Mouse (Mus musculus) MEL (cell line): ENCODE measurements around the gene Mettl11b. TPM values are rescaled to one million over a fixed set of nuclear protein-coding genes. Genes with fewer than 3 reads are reported as not detected.

Experiments used
- DNase-seq: peaks from one replicate; pipeline ENCODE4 v3.0.0; 2011; ENCODE audit warnings: low read depth, low spot score
- H3K27ac ChIP-seq: 2 replicates; pipeline ENCODE4 v1.5.1; 2012; ENCODE audit warnings: low read depth, mild to moderate bottlenecking, control low read depth, low read length, moderate library complexity; ENCODE audit not compliant: control insufficient read depth
- H3K27me3 ChIP-seq, 2 experiments: fragments of 150-350 bp in 1 of 2; sonication (generic) in 1 of 2; 2 replicates each; pipeline ENCODE4 v1.6.1; 2012; ENCODE audit warnings: low read length in 2 of 2, mild to moderate bottlenecking in 2 of 2, improper control_type of control experiment in 1 of 2, moderate library complexity in 1 of 2; ENCODE audit not compliant: insufficient read depth in 2 of 2, control insufficient read depth in 1 of 2
- H3K36me3 ChIP-seq, 2 experiments: 2 replicates each; pipeline ENCODE4 v1.6.1; 2012 to 2014; ENCODE audit warnings: low read length in 2 of 2, improper control_type of control experiment in 1 of 2, inconsistent platforms in 1 of 2, mild to moderate bottlenecking in 1 of 2; ENCODE audit not compliant: insufficient read depth in 2 of 2, control insufficient read depth in 1 of 2
- H3K4me1 ChIP-seq, 2 experiments: fragments of 150-350 bp in 1 of 2; sonication (generic) in 1 of 2; 2 replicates each; pipeline ENCODE4 v1.6.1; 2012; ENCODE audit warnings: low read length in 2 of 2, improper control_type of control experiment in 1 of 2, mild to moderate bottlenecking in 1 of 2; ENCODE audit not compliant: insufficient read depth in 2 of 2, control insufficient read depth in 1 of 2
- H3K4me3 ChIP-seq, 2 experiments: fragments of 150-350 bp in 1 of 2; sonication (generic) in 1 of 2; 2 replicates each; pipeline ENCODE4 v1.5.1; 2012; ENCODE audit warnings: low read depth in 2 of 2, low read length in 2 of 2, mild to moderate bottlenecking in 2 of 2, moderate library complexity in 2 of 2, control low read depth in 1 of 2, improper control_type of control experiment in 1 of 2; ENCODE audit not compliant: control insufficient read depth in 1 of 2, insufficient read depth in 1 of 2
- H3K79me2 ChIP-seq: 2 replicates; pipeline ENCODE4 v1.6.1; 2012; ENCODE audit warnings: mild to moderate bottlenecking, low read length, moderate library complexity; ENCODE audit not compliant: control insufficient read depth, poor library complexity, insufficient read depth
- H3K9ac ChIP-seq: 2 replicates; pipeline ENCODE4 v1.6.1; 2012; ENCODE audit warnings: low read depth, mild to moderate bottlenecking, control low read depth, low read length, moderate library complexity; ENCODE audit not compliant: control insufficient read depth, poor library complexity, severe bottlenecking
- H3K9me3 ChIP-seq: fragments of 150-350 bp; sonication (generic); replicated peaks from 2 replicates; pipeline ENCODE4 v1.6.1; 2012; ENCODE audit warnings: mild to moderate bottlenecking, low read length, improper control_type of control experiment, moderate library complexity; ENCODE audit not compliant: insufficient read depth
- BHLHE40 ChIP-seq: IDR thresholded peaks from 2 replicates; pipeline ENCODE4 v1.6.1; 2012; ENCODE audit warnings: low read depth, mild to moderate bottlenecking, inconsistent platforms, low read length, improper control_type of control experiment, borderline replicate concordance
- CHD2 ChIP-seq: IDR thresholded peaks from 2 replicates; pipeline ENCODE4 v1.6.1; 2011; ENCODE audit warnings: low read length, improper control_type of control experiment
- CTCF ChIP-seq, 3 experiments: IDR thresholded peaks in 2 of 3; conservative IDR thresholded peaks in 1 of 3; 2 replicates each; pipeline ENCODE4 v1.5.1; 2011 to 2012; ENCODE audit warnings: low read length in 3 of 3, low read depth in 2 of 3, mild to moderate bottlenecking in 2 of 3, improper control_type of control experiment in 1 of 3, inconsistent platforms in 1 of 3, mixed read lengths in 1 of 3, moderate library complexity in 1 of 3; ENCODE audit not compliant: control insufficient read depth in 1 of 3, insufficient read depth in 1 of 3, poor library complexity in 1 of 3, severe bottlenecking in 1 of 3
- ELF1 ChIP-seq: IDR thresholded peaks from 2 replicates; pipeline ENCODE4 v1.6.1; 2014; ENCODE audit warnings: low read depth, mild to moderate bottlenecking, inconsistent platforms, low read length, improper control_type of control experiment, moderate library complexity
- EP300 ChIP-seq, 2 experiments: IDR thresholded peaks; 2 replicates each; pipeline ENCODE4 v1.6.1; 2011; ENCODE audit warnings: improper control_type of control experiment in 2 of 2, low read length in 2 of 2, low read depth in 1 of 2, mild to moderate bottlenecking in 1 of 2
- ETS1 ChIP-seq: IDR thresholded peaks from 2 replicates; pipeline ENCODE4 v1.6.1; 2012; ENCODE audit warnings: low read depth, mild to moderate bottlenecking, inconsistent platforms, low read length, improper control_type of control experiment, moderate library complexity
- HCFC1 ChIP-seq: IDR thresholded peaks from 2 replicates; pipeline ENCODE4 v1.6.1; 2012; ENCODE audit warnings: low read depth, mild to moderate bottlenecking, inconsistent platforms, low read length, improper control_type of control experiment, moderate library complexity
- JUND ChIP-seq: IDR thresholded peaks from 2 replicates; pipeline ENCODE4 v1.6.1; 2011; ENCODE audit warnings: low read depth, mild to moderate bottlenecking, improper control_type of control experiment, low read length
- MAFK ChIP-seq: IDR thresholded peaks from 2 replicates; pipeline ENCODE4 v1.6.1; 2011; ENCODE audit warnings: low read depth, mild to moderate bottlenecking, low read length, improper control_type of control experiment, borderline replicate concordance
- MXI1 ChIP-seq: IDR thresholded peaks from 2 replicates; pipeline ENCODE4 v1.6.1; 2011; ENCODE audit warnings: mild to moderate bottlenecking, low read depth, low read length, improper control_type of control experiment
- MYB ChIP-seq: IDR thresholded peaks from 2 replicates; pipeline ENCODE4 v1.6.1; 2011; ENCODE audit warnings: mild to moderate bottlenecking, low read depth, low read length, improper control_type of control experiment
- NELFE ChIP-seq: IDR thresholded peaks from 2 replicates; pipeline ENCODE4 v1.6.1; 2011; ENCODE audit warnings: low read depth, low read length, improper control_type of control experiment
- POLR2AphosphoS2 ChIP-seq: IDR thresholded peaks from 2 replicates; pipeline ENCODE4 v1.6.1; 2011; ENCODE audit warnings: low read length, improper control_type of control experiment
- POLR2AphosphoS5 ChIP-seq: IDR thresholded peaks from 2 replicates; pipeline ENCODE4 v1.6.1; 2012; ENCODE audit warnings: low read depth, borderline replicate concordance, mild to moderate bottlenecking, inconsistent platforms, low read length, moderate library complexity, mixed read lengths
- RAD21 ChIP-seq: IDR thresholded peaks from 2 replicates; pipeline ENCODE4 v1.6.1; 2011; ENCODE audit warnings: mild to moderate bottlenecking, low read depth, low read length, improper control_type of control experiment
- SIN3A ChIP-seq: IDR thresholded peaks from 2 replicates; pipeline ENCODE4 v1.6.1; 2012; ENCODE audit warnings: low read length, improper control_type of control experiment, inconsistent platforms
- TAL1 ChIP-seq: IDR thresholded peaks from 2 replicates; pipeline ENCODE4 v1.6.1; 2012; ENCODE audit warnings: mild to moderate bottlenecking, inconsistent platforms, low read length, moderate library complexity, mixed read lengths
- TBP ChIP-seq: IDR thresholded peaks from 2 replicates; pipeline ENCODE4 v1.8.0; 2011; ENCODE audit warnings: low read depth, low read length, improper control_type of control experiment
- TCF12 ChIP-seq: IDR thresholded peaks from 2 replicates; pipeline ENCODE4 v1.6.1; 2014; ENCODE audit warnings: low read depth, mild to moderate bottlenecking, inconsistent platforms, low read length, improper control_type of control experiment, moderate library complexity
- USF1 ChIP-seq: IDR thresholded peaks from 2 replicates; pipeline ENCODE4 v1.6.1; 2014; ENCODE audit warnings: low read depth, mild to moderate bottlenecking, inconsistent platforms, low read length, improper control_type of control experiment, moderate library complexity
- ZNF384 ChIP-seq: IDR thresholded peaks from 2 replicates; pipeline ENCODE4 v1.6.1; 2012; ENCODE audit warnings: low read depth, mild to moderate bottlenecking, inconsistent platforms, low read length, improper control_type of control experiment
- polyA plus RNA-seq, 2 experiments: library from polyadenylated mRNA; stranded (reverse) in 1 of 2; unstranded in 1 of 2; fragments of >175 nt in 1 of 2; fragments of >200 nt in 1 of 2; gene quantifications; 2 replicates each; pipeline versions ENCODE4 v1.2.1 to v1.2.4; 2012; ENCODE audit warnings: low replicate concordance in 2 of 2, low read depth in 1 of 2; ENCODE audit not compliant: insufficient read length in 2 of 2, insufficient read depth in 1 of 2, missing spikeins in 1 of 2
- total RNA-seq: library from RNA; depleted of rRNA; stranded (reverse); fragments of 300-350 nt; gene quantifications from 2 replicates; pipeline ENCODE4 v1.2.3, GENCODE M21; 2012

Gene Mettl11b
- total and polyA plus RNA-seq, 3 experiments: not detected

DNA sequence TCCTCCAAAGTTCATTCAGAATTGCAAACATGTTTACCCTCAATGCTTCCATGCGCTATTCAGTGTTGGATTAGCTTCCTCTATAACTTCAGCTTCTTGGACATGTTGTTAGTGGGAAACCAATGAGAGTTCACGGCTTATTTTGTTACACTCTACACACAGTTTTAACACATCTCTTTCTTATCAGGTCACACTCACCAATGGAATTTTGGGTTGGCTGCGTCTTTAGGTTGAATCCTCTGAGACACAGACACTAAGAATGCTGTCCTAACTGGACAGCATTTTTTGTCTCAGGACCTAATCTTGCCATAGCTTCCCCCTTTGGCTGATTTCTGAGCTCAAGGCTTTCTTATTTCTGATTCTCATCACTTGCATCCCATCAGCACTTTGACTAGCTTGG is 25.3 kb downstream of the Mettl11b start:
- no peak overlapping the region for H3K9ac ChIP-seq
- no peaks in the 10 kb centered on the region for H3K4me1 ChIP-seq
- DNase-seq: no peak
- TF ChIP-seq SIN3A: no peak
- no peak for TF ChIP-seq CHD2
- no peak for TF ChIP-seq TBP
- TF ChIP-seq ETS1: no peak
- TF ChIP-seq HCFC1: no peak
- no peak for TF ChIP-seq ELF1
- TF ChIP-seq TAL1: no peak
- H3K36me3 ChIP-seq: no peaks in the 10 kb centered on the region
- no peaks in the 10 kb centered on the region for H3K9me3 ChIP-seq
- H3K27me3 ChIP-seq: no peaks in the 10 kb centered on the region; a peak in 1 of 4 replicates
- no peak overlapping the region for H3K27ac ChIP-seq
- no peaks in the 10 kb centered on the region for H3K79me2 ChIP-seq
- H3K4me3 ChIP-seq: no peak overlapping the region

DNA sequence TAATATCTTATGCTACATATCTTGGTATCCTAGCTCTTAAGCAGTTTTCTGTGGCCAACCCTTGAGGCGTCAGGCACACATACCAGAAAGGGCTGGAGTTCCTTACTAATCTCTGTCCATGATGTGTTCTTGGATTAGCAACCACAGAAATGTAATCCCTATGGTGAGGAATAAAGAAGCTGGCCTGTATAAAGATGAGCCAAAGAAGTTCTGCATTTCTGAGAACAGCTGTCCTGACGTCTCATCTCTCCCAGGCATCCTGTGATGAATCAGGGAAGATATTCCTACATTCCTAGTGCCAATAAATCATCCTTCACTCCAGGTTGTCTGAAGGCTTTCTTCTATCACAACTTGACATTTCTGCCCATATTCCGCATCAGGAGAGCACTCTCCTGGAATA is 33.2 kb downstream of the Mettl11b start:
- Histone ChIP-seq H3K9me3 (no peaks in the 10 kb centered on the region), H3K4me1 (no peaks in the 10 kb centered on the region), H3K27ac (no peak overlapping the region)

DNA sequence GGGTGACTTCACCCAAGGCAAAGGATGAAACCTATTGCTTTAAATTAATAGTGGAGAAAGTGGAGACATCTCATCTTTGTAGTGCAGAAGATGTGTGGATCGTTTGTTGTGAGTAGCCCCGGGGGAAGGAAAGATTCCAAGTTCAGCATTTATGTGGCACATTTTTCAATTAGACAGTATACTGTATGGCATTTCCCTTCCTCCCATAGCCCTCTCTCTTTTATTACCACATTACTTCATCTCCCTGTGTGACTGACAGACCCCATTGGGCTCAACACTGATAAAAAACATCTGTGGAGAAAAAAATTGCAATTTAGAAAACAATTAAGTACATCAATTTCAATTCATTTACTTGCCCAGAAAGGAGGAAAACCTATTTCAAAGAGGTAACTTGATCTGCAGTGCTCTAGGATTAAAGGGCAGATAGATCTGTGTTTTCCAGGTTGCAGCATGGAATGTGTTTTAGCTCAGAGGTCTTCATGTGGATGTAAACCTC is 42.0 kb downstream of the Mettl11b start:
- H3K27me3 ChIP-seq: no peaks in the 10 kb centered on the region
- no peak for TF ChIP-seq MYB
- no peak for TF ChIP-seq TCF12
- no peak for TF ChIP-seq USF1
- no peak for TF ChIP-seq ZNF384
- no peak for TF ChIP-seq MAFK
- H3K4me1 ChIP-seq: no peaks in the 10 kb centered on the region
- H3K27ac ChIP-seq: no peak overlapping the region
- no peaks in the 10 kb centered on the region for H3K9me3 ChIP-seq
- H3K9ac ChIP-seq: no peak overlapping the region
- DNase-seq: no peak
- H3K36me3 ChIP-seq: no peaks in the 10 kb centered on the region
- H3K4me3 ChIP-seq: no peak overlapping the region
- no peaks in the 10 kb centered on the region for H3K79me2 ChIP-seq

More for the DNA sequence above, 33.2 kb downstream of the Mettl11b start:
- H3K4me3 ChIP-seq: no peak overlapping the region
- H3K27me3 ChIP-seq: no peaks in the 10 kb centered on the region
- no peaks in the 10 kb centered on the region for H3K36me3 ChIP-seq
- TF ChIP-seq ETS1 (no peak), RAD21 (no peak), TAL1 (no peak), POLR2AphosphoS2 (no peak), MXI1 (no peak), SIN3A (no peak), CHD2 (no peak), NELFE (no peak), BHLHE40 (no peak), TBP (no peak), POLR2AphosphoS5 (no peak), CTCF (IDR thresholded peaks at IDR 0.05 in 2 of 3, conservative IDR thresholded peaks at IDR 0.05 in 1 of 3; ENCODE audit: control insufficient read depth in 1 of 3, insufficient read depth in 1 of 3, low read depth in 2 of 3, low read length in 3 of 3, poor library complexity in 1 of 3, severe bottlenecking in 1 of 3) (no peak), JUND (no peak), EP300 (IDR thresholded peaks at IDR 0.05; ENCODE audit: low read depth in 1 of 2, low read length in 2 of 2) (no peak)
- no peak for DNase-seq
- no peak overlapping the region for H3K9ac ChIP-seq
- no peaks in the 10 kb centered on the region for H3K79me2 ChIP-seq
